Mouse (Mus musculus): ENCODE results near the gene Babam2.

Gene Babam2

DNA sequence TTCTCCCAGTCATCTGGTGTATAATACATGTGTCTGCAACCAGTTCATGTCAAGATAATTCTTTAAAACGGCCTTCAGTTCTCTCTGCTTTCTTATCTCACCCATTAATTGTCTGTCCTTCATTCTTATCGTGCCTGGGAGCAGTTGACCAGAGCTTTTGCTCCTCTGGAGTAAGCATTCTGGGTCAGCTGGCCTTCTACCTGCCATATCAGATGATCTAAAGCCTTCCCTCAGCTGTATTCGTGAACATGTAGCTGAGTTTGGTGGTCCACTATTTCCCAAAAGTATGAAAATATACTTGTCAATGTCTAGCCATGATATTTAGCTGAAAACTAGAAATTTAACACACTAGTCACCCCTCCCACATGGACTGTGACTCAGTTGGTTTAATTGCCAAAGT is 304.3 kb downstream of the Babam2 start:
- DNase-seq = no peak

DNA sequence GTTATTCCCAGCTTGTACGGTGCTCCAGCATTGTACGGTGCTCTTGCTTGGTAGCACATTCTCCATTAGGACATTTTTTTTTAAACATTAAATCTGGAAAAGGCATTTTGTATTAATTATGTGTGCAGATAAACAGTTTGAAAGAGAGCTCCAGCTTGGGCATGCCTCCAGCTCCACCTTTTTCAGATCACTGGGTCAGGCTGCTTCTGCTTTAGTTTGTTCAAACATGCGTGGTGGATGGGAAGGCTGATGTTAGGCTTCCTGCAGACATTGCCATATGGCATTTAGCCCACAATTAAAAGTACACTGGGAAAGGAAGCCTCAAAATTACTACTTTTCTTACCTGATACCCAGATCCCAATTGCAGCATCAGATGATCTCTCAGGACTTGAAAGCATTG is 310.9 kb downstream of the Babam2 start:
- no peak for DNase-seq

DNA sequence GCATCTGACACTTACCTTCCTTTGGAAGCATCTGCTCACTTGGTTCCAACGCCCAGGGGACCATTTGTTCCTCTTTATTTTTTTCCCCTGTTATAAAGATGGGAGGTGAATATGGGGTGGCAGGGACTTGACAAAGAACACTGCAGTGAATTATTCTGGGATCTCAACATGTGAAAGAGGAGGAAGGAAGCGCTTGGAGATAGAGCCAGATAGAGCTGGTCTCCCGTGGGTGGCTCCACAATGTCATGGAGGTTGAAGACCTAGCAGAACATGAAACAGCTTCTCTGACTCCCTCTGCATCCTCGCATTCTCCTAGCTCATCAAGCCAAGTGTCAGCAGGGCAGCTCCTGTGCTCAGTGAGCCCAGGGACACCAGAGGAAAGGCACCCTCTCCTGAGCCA is 312.6 kb downstream of the Babam2 start:
- no peak for DNase-seq

DNA sequence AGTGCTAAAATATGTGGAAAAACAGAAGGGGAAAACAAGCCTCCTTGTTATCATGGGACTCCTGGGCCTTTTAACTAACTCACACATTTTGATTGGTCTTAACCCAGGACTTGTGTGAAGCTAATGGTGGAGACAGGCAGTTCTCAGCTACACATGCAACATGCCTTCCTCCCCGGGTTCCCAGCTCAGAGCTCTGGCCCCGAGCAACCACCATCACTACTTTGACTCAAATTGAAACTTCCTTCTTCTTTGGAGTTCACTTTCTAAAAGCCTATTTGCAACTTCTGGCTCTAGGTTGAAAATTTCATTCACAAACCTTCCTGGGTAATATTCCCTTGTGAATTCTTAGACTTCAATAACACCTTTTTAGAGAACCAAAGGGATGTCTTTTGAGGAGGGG is 315.6 kb downstream of the Babam2 start:
- DNase-seq = no peak

DNA sequence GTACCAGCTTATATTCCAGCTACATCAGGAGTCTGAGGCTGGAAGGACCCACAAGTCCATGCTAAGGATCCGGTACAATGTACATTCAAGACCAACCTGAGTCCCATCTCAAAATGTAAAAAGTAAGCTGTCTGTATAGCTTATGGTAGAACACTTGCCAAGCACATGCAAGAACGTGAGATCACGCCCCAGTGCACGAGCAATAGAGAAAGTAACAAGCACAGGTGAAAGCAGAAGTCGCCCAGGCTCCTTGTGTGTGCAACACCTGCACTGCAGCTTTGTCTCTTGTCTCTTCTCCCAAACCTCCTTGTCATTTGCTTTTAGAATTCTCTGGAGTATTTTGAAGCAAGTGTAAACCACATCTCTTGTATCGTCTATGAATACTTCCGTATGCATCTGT is 317.3 kb downstream of the Babam2 start:
- no peak for DNase-seq

DNA sequence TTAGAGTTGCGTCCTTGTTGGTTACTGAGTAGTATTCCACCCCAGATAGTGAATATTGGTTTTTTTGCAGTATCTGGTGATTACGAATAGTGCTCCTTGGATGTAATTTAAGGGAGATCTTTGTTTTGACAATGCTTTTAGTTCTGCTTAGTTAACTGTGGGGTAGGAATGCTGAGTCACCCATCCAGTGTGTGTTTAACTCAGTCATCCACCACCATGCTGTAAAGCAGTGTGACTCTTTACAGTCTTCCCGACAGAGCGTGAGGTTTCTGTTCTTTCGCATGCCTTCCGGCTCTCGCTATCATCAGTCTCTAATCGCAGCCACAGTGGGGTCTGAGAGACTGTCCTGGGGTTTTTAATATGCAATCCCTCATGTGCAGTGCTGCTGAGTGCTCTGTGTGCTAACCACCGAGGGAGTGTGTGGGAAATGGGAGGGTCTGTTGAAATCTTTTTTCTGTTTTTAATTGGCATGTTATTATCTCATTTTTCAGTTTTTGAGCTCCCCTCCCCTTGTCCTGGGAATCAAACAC is 318.5 kb downstream of the Babam2 start:
- DNase-seq = no peak

DNA sequence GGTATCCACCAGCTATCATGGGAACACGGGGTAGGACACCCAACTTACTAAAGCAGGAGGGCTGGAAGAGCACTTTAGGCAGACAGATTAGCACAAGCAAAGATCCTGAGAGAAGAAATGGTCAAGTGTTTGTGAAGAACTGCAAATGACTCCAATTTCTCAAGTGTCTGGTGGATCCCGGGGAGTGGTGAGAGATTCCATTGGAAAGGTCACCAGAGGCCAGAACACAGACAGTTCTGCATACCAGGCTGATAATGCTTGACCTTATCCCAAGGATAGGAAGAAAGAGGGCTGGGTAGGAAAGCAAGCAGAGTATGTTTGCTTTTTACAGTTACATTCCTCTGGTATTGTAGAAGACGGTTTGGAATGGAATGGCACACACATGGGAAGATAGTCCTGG is 320.2 kb downstream of the Babam2 start:
- DNase-seq = no peak

DNA sequence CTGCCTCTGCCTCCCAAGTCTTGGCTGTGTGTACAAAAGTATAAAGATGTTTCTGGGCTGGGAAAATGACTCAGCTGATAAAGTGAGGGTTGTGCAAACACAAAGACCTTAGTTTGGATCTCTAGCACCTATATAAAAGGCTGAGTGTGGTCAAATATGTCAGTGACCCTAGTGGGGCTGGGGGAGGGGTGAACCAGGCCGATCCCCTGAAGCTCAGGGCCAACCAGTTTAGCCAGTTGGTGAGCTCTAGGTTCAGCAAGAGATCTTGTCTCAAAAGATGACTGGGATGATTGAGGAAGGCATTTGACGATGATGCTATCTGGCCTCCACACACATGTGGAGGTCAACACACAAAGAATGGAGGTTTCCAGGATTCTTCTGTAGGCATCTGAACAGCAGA is 320.8 kb downstream of the Babam2 start:
- no peak for DNase-seq

DNA sequence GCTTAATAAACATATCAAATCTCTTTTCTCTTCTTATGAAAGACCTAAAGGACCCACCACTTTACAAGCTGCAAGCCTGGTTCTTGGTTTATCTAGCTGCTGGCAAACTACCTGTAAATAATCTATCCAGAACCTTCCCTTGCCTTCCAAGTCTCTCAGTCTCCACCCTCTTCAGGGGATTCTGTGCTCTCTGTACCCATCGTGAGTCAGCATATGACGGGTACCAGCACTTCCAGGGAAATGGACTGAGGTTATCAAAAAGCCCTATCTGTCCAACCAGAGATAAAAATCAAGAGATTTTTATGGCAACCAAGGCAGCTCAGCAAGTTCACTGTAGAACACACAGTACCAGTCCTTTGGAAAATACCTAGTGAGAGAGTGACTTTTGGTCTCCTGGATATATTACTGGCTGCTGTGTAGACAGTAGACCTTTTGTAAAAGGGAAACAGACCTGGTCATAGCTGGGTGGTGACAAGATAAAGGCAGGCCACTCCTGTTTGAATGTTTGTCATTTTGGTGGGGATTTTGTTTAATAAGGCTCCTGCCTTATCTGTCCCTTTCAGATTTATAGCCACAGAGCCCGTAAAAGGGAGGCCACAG is 332.4 kb downstream of the Babam2 start:
- DNase-seq = no peak

DNA sequence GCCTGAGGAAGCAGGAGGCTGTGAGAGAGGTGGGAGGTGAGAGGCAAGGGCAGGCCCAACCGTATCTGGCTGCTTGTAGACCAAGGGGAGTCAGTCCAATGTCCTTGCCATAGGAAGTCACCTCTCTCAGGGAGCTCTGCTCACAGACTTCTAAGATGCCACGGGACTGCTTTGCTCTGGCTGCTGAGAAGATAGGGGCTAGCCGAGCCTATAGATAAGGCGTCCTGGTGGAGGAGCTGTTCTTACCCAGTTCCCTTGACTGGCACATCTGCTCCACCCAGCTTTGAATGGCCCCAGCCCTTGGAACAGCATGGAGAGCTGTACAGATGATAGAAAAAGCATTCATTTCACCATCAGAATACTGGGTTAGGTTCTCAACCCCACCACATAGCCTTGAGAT is 335.7 kb downstream of the Babam2 start:
- DNase-seq = no peak

DNA sequence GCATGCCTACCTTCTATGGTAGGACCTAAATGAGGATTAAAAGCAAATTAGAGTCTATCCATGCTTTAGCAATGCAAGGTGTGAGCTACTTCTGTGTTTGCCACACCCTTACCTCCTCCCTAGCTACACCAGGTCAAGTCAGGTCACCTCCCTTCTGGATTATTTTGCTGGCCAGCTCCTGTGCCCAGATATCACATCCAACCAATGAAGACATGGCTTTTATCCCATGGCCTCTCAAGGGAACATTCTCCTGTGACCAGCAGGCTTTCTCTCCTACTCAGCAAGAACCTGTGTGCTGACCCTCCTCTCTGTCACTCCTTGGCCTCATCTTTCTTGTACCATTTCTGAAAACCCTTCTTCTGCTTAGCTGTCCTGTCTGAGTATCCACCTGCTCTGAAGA is 336.1 kb downstream of the Babam2 start:
- DNase-seq = no peak

DNA sequence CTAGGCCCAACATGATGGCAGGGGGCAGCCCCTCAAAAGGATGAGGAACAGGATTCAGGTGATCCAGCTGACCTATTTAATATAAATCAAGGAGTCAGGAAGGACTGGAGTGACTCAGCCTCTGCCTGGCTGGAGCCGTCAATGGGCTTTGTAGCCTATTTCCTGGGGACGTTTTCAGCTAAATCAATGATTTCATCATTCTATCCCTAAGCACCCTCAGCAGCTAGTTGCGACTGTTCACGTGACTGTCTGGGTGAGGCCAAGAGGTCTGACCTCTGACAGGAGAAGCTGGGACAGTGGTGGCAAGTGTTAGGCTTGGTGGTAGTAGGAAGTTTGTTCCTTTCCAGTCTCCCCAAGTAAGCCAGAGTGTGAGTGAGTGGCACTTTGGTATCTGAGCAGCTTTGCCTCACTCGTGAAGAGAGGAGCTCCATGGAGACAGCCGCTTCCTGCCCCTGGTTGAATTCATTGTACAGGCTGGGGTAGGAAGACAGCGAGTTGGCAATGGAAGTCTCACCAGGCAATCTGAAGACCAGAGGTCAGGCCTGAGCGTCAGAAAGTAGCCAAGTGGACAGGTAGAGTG is 337.1 kb downstream of the Babam2 start:
- no peak for DNase-seq

DNA sequence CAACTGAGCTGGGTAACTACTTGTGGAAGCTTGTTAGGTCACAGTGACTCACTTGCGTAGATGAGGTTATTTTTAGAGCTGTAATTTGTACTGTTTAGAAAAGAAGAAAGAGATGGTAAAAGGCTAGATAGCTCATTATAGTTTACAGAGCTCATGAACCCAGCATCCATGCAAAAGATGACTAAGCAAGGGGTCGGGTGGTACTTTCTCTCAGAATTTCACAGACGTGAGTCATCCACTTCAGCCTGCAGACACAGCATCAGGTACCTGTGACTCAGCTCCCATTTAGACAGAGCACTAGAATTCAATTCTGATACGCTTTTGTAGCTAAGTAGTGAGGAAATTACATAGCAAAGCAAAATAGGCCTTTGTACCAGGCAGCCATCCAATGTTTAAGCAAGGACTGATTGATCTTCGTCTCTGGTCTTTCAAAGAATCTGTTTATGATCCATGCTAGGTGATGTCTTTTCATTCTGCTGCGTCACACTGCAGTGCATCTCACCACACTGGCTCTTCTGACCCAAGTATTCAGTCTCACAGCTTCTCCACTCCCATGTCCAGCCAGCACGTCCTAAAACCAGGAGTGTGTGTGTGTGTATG is 338.3 kb downstream of the Babam2 start:
- no peak for DNase-seq

DNA sequence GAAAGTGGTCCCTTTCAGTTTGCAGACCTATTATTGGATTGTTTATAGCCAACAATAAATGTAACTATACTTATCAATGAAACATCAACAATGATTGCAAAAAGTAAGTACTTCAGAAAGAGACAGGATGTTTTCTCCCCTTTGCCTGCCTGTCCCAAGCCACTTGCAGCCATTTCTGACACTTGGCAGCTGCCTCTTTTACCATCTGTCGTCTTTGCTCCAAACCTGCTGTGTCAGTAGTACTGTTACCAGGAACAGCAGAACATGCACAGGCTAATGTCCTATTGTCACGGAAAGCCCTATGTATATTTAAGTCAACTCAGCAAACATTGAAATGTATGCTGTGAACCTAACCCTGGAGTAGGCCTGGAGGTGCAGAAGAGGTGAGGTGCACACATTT is 339.4 kb downstream of the Babam2 start:
- peak; percentile 48 to 67 for DNase-seq

DNA sequence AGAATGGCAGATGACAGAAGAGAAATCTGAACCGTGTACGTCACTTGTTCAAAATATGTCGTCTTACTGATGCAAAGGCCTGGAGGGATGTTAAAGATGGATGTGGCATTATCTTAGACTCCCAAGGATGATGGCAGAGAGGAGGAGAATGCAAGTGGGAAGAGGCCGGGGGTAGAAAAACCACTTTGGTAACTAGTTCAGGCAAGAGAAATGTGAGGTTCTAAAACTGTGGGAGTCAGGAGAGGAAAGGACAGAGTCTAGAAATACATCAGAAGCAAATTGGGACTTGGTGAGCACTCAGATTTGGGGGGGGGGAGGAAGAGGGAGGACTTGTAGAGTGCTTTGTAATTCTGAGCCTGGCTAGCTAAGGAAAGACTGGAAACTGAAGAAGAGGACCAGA is 340.1 kb downstream of the Babam2 start:
- DNase-seq = no peak

DNA sequence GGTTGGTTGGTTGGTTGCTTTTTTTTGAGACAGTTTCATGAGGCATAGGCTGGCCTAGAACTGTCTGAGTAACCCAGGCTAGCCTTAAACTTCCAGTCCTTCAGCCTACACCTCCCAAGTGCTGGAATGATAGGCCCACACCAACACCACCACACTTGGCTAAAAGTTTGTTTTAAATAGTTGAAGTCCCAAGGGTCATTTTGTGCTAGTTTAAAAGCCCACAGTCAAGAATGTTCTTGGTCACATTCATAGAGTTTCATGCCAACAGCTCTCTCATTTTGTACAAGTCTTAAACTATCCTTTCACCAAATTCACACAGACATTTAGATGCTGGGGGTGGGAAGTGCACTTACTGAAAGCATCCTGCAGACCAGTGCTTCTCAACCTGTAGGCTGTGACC is 341.5 kb downstream of the Babam2 start:
- DNase-seq = no peak

DNA sequence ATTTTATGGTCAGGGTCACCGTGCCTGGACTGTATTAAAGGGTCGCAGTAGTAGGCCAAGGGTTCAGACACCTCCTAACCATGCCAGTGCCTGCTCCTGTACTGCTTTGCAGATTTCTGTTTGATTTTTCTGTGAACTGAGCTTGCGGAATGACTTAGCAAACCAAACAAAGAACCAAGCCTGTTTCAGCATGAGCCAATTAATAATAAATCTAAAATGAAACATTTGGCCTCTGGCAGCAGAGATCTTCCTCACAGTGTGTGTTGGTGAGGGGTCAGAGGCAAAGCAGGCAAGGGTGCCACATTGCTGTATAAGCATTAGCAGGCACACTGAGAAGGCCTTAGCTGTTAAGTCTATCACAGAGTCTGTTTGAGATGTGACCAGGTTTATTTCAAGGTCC is 342.0 kb downstream of the Babam2 start:
- DNase-seq = no peak

DNA sequence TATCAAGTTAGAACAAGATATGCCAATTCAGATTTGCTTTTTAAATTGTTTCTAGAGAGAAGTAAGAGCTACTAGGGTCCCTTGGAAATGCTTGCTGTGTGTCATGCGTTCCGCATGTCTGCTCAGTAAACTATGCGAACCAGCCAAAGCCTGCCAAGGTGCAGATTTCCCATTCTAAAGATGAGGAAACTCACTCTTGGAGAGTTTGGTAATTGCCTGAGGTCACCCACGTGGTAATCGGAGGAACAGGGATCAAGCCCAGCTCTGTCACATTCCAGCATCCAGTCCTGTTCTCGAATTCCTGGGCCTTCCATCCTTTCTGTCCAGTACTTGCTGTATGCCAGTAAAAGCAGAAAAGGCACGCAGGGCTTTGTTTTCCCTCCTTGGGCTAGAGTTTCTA is 345.7 kb downstream of the Babam2 start:
- no peak for DNase-seq

DNA sequence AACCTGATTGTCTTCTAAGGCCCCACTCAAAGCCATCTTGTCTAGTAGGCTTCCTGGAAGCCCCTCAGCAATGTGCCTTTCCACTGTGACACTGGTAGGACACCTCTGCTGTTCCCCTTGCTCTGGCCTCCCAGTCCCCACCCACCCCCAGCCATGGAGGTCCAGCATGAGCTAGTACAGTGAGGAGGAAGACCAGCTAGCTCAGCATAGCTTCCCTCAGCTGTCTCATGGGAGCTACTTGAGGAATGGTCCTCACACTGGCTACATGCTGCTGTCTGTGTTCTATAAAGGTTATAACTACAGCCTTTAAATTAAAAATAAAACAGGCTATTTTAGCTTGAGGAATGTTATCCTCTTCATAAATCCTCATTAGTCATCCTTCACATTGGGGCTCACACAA is 346.5 kb downstream of the Babam2 start:
- no peak for DNase-seq

DNA sequence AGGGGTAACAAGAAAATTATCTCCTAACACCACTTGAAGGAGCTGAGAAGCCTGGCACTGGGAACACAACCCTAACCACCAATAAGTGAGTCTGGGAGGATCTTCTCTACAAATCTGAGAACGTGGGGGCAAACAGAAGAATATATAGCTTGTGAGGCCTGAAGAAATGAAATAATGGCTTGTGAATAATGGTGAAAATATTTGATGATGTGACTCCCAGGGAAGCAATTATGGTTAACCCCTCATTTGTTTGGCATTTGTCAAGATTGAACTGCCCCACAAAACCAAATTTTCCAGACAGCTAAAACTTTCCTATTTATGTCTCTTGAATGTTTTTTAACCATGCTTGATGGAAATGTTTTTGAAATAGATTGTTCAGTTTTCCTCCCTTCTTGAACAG is 354.4 kb downstream of the Babam2 start:
- no peak for DNase-seq

DNA sequence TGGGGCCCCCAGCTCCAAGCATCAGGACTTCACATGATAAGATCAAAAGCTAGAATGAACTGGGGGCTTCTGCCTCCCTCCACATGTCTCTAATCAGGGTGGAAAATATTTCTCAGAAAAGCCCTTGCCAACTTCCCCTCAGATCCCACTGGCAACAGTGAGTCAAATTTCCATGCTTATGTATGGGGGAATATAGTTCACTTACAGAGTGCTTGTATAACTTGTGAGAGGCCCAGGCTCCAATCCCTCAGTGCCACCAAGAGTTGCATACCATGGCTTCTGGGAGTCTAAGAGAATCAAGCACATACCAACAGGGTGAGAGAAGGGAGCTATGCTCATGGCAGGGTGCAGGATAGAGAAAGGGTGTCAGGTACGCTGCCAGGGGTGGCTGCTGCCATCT is 355.0 kb downstream of the Babam2 start:
- DNase-seq = no peak

DNA sequence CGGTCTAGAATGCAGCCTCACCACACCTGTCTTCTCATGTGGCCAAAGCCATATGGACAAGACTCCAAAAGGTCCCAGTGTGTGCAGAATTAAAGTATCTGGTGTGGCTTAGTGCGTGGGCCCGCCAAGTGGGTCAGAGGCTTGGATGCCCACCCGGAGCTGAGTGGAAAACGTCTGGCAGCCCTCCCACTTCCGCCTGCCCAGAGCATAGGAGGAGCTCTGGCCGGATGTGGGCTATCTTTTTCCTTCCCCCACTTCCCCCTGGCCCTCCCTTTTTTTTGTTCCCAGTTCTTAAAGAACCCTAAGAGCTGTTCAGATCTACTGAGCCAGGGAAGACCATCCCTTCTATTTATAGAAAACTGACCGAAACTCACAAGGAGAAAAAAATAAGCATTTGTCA is 356.0 kb downstream of the Babam2 start:
- no peak for DNase-seq

DNA sequence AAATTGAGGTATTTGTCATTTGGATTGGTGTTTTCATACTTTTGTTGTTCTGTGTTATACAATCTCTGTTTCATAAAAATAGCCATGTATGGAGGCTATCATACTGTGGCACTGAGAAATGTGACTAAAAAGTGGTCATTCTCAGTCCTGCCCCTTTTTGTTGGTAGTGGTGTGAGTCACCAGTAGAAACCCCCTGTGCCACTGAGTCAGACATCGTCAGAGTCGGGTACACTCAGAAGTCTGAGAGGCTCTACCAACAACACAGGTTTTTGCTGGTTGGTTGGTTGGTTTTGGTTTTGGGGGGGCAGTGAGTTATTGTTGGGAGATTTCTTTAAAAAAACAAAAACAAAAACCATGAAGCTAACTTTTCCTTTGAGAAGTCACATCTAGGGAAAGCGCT is 358.2 kb downstream of the Babam2 start:
- no peak for DNase-seq

DNA sequence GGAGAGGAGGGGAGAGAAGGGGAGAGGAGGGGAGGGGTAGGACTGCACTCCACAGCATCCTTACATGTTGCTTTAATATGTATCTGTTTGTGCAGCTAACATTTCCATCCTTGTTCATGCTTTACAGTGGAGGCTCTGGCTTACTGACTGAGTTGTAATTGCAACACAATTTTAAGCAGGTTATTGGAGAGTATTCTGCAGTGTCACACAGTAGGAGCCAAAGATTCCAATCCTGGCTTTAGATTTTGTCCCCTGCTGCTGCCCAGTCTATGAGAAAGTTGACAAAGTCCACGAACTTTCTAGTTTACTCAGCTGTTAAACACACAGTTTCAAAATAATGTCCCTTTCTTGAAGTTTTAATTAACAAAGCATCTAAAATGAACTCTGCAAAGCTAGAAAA is 358.6 kb downstream of the Babam2 start:
- DNase-seq = no peak

Measured in cerebellum, adult 18-20 months (tissue).